Mouse (Mus musculus): Measurements from ENCODE around the gene Morn1.
A peak's percentile ranks its signal among the peaks of the same experiment; 100 is the strongest.

Gene Morn1

GRCm38 (mm10) chr4:155086108-155087024 is at the start of gene Morn1, which contains the start of gene Rer1:
Gene Morn1 (plus strand): TSS chr4:155086577.
Gene Rer1 (minus strand): TSS chr4:155086382.
- peak; percentile 100 for DNase-seq (ENCODE audit: low read depth, low spot score)

- no peak for DNase-seq (ENCODE audit: low read depth, low spot score)
Measured at GRCm38 (mm10) chr4:155040197-155040596, 46.2 kb upstream of the Morn1 start.

GRCm38 (mm10) chr4:155040696-155041095 is 45.7 kb upstream of the Morn1 start:
- DNase-seq (ENCODE audit: low read depth, low spot score) = no peak

- no peak for DNase-seq (ENCODE audit: low read depth, low spot score)
Measured at GRCm38 (mm10) chr4:155042606-155043288, 43.6 kb upstream of the Morn1 start.

DNA sequence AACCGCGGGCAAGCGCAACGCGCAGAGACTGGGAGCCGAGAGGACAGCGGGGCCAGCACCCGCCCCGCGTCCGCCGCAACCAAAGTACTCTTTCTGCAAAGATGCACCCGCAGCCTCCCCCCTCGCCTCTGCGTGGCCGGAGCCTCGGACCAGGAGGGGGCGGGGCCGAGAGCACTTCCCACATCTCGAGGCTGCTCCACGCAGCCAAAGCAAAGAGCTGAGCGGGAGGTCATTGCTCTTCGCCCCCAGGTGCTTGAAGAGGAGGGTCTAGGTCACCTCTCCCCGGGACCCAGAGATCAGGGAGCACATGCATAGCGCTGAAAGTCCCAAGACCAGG is 43.1 kb upstream of the Morn1 start:
- DNase-seq (ENCODE audit: low read depth, low spot score) = no peak

DNA sequence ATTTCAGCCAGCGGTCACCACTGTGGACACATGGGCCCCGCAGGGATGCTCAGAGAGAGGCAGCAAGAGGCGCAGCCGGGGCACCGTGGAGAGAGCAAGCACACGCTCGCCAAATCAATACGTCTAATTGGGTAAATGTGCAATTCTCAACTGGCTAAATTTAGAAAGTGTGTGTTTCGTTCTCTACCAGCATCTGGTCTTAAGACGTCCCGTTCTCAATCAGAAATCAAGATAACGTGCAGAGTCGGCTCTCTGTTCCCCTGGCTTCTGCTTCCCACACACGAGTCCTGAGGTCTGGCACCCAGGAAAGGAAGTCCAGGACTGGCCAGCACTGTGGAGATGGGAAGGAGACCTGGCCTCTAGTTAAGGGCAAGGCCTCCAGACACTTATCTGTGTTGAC is 39.7 kb upstream of the Morn1 start:
- DNase-seq (ENCODE audit: low read depth, low spot score) = no peak

DNA sequence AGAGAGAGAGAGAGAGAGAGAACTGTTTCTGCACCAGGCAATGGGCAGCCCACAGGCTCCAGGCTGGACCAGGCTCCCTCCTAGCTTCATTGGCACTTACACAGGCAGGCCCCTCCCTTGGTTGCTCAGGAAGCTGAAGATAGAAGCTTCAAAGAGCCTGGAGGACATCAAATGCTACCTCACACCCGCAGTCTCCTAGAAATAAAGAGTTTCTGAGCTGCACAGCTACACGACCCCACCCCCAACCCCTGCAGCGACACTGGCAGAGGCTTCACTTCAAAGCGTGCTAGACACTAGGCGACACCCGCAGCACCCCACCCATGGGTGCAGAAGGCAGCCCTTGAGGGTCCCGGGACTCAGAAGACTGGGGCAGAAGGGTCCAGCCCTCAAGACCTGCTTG is 36.3 kb upstream of the Morn1 start:
- no peak for DNase-seq (ENCODE audit: low read depth, low spot score)

- DNase-seq (ENCODE audit: low read depth, low spot score) = no peak
Measured at GRCm38 (mm10) chr4:155056724-155057123, 29.7 kb upstream of the Morn1 start, which contains the start of gene Plch2. Gene Plch2 (minus strand): TSS chr4:155056784.

GRCm38 (mm10) chr4:155058325-155058724 is 28.1 kb upstream of the Morn1 start:
- no peak for DNase-seq (ENCODE audit: low read depth, low spot score)

DNA sequence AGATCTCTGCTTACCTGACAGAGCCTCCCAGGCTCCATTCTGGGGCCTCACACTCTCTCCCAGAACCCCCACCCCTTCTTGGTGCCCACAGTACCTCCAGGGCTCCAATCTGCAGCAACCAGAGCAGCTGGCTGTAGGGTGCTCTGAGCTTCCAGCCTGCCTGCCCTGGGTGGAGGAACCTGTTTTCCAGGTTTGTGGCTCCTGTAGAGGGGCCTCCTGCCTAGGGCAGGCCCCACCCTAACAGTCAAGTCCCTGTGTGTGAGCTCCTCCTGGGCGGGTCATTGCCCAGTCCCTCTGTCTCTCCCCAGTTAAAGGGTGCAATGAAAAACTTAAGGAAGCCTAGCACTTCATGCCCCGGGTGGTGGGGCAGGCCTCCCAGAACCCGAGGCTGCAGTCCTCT is 22.5 kb upstream of the Morn1 start:
- no peak for DNase-seq (ENCODE audit: low read depth, low spot score)

DNA sequence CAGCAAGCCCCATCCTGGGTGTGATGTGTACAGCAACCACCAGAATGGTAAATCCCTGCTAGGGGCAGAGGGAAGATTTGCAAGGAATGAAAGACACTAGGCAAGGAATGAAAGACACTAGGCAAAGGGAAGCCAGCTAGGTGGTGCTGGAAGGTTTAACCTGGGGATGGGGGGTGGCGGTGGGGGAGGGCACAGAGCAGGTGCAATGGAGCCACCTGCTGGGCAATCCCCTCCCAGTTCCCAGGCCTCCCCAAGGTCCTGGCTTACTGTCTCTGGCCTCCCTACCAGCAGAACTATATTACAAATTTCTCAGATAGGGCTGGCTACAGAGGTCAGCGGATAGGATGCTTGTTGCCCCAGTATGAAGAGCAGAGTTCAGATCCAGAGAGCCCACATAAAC is 21.9 kb upstream of the Morn1 start:
- DNase-seq (ENCODE audit: low read depth, low spot score) = no peak

- peak; percentile 92 for DNase-seq (ENCODE audit: low read depth, low spot score)
Measured at GRCm38 (mm10) chr4:155065970-155066833, 20.2 kb upstream of the Morn1 start.

- peak; percentile 98 for DNase-seq (ENCODE audit: low read depth, low spot score)
Measured at GRCm38 (mm10) chr4:155066834-155067522, 19.4 kb upstream of the Morn1 start, which contains the start of gene Pex10. Gene Pex10 (plus strand): TSS chr4:155067016.

- no peak for DNase-seq (ENCODE audit: low read depth, low spot score)
Measured at GRCm38 (mm10) chr4:155068357-155068972, 17.9 kb upstream of the Morn1 start.

GRCm38 (mm10) chr4:155069191-155069590 is 17.2 kb upstream of the Morn1 start:
- no peak for DNase-seq (ENCODE audit: low read depth, low spot score)

GRCm38 (mm10) chr4:155070199-155070598 is 16.2 kb upstream of the Morn1 start:
- DNase-seq (ENCODE audit: low read depth, low spot score) = no peak

DNA sequence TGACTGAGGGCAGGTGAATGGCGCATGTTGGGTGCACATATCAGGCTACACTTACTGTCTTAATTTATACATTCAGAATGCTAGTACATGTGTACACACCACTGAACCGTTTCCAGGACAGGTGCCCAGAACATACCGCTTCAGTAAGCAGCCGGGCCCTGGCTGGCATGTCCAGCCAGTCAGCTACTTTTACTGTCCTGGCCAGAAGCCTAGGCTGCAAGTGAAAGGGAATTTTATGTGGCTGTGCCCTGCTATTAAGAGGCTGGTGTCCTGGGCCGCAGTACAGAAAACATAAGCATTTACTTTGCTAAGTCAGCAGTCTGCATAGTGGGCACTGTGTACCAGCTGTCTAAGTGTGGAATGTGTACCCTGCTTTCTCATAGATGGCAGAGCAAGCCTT is 15.5 kb upstream of the Morn1 start:
- DNase-seq (ENCODE audit: low read depth, low spot score) = no peak

DNA sequence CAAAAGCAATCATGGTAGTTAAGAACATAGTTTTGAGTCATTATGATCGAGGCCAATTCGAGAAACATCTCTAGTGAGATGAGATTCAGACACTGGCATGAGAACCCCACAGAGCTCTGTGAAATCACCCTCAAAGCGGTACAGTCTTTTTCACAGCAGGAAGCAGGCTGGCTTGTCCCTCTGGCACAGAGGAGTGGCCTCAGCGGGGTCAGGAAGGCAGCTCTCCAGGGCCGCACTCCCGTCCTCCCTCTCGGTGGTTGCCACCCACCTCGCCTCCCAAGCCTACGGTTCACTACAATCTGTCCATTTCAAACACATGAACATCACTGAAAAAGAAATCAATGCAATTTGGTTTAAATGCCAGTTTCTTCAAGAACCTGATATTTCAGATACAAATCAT is 12.0 kb upstream of the Morn1 start:
- no peak for DNase-seq (ENCODE audit: low read depth, low spot score)

DNA sequence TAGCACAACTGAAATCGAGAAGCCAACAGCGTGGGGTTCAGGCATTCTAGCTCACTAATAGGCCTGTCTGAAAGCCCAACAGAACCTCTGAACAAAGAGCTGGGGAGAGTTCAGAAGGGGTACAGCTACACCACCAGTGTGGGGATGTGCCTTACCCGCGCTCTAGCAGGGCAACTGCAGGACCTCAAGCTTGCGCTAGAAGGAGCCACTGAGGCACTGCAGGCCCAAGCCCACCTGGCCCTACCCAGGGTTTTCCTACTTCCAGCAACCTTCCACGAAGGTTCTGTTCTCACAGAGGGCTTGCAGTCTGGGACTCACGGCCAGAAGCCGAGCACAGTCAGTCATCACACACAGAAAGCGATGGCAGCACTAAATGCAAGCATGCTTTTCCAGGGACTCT is 11.2 kb upstream of the Morn1 start:
- DNase-seq (ENCODE audit: low read depth, low spot score) = no peak

DNA sequence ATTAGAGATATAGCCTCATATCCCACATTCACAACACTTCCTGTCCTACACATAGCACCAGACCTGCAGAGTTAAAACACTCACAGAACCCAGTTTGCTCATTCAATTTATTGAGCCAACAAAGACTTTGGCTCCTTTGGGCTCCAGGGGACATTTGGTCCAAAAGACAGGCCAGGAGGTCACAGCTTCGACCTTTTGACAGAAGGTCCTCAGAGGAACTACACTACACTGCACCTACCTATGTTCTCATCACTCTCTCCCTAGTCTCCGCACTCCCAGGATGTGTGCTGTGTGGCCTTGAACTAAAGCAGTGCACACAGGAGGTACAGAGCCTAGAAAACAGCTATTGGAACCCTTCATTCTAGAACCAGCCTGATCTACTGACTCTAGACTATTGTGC is 10.6 kb upstream of the Morn1 start:
- DNase-seq (ENCODE audit: low read depth, low spot score) = no peak

- DNase-seq (ENCODE audit: low read depth, low spot score) = no peak
Measured at GRCm38 (mm10) chr4:155076677-155077076, 9.7 kb upstream of the Morn1 start.

Data from retina, postnatal 7 days (tissue).